Mouse (Mus musculus) monocyte, adult 2 months (primary cell): ENCODE measurements around the gene Snrnp27.

ENCODE experiments used
- DNase-seq, 2 experiments: peaks; one replicate each; pipeline ENCODE4 v3.0.0; 2022; ENCODE audit warnings: low spot score in 2 of 2, low read depth in 1 of 2

The Snrnp27 gene

DNA sequence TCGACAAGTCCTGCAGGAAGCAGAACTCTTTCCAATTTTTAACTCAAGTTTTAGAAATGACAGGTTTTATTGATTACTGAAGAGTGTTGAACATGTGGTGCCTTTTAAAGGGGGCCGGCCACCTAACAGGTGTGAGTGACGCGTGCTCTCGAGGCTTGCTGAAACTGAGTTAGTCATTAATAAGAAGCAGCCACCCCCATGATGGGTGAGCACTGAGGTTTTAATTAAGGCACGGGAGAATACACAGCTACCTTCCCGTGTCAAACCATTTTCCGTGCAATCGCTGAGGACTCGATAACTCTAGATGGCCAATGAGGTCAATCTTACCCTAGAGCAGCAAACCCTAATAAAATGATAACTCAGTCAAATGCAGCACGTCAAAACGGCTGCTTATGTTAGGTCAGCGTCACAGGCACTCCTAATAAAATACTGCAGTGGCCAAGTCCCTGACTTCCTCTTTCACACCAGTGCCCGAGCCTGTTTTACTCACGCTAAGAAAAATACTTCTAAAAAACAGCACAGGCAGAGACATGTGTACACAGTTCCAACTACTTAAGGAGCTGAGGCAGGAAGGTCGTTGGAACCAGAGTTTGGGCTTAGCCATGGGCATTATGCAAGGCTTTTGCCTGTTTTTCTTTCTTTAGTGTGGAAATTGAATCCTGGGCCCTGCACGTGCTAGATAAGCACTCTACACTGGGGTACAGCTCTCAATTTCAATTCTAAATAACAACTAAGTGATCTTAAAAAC is 18.6 kb downstream of the Snrnp27 start:
- no peak for DNase-seq

DNA sequence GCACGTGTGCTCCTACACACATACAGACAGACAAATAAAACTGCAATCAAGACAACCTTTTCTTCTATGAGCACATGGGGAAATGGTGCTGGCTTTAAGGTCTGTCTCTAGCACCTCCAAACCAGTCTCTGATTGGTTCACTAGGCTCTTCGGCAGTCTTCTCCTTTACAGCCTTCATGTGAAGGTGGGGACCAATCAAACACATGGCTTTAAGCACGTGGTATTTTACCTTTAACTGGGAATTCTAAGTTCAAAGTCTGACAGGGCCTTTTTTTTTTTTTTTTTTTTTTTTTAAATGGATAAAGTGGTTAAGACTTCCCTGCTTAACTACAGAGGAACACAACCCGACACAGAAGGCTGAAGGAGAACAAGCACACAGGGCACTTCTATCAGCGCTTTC is 19.2 kb downstream of the Snrnp27 start:
- no peak for DNase-seq

DNA sequence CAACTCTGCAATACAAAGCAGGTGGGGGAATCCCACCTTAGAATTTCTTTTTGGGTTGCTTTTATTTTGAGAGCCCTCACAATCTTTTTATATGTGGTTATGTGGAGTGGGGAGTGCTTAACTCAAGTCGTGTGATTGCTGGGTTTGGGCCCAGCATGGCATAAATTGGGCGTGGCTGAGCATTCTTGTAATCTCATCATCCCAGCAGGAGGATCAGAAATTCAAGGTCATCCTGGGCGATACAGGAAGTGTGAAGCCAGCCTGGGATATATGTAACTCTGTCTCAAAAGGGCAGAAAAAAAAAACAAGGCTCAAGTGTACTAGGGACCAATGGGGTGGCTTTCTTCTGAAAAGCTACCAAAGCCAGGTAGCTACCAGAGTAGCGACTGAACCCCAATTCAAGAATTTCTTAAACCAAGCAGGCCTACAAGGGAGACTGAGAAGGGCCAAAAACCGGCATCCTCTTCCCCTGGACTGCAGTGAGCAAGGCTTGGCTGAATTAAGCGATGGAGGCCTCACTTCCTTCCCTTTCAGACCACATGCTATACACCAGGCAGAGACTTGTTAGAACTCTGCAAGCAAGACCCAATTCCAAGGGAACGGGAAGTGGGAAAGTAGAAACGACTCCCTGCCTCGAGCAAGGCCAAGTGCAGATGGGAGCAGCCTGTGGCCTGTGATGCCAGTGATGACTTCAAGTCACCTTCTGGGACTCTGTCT is 24.0 kb downstream of the Snrnp27 start:
- no peak for DNase-seq

DNA sequence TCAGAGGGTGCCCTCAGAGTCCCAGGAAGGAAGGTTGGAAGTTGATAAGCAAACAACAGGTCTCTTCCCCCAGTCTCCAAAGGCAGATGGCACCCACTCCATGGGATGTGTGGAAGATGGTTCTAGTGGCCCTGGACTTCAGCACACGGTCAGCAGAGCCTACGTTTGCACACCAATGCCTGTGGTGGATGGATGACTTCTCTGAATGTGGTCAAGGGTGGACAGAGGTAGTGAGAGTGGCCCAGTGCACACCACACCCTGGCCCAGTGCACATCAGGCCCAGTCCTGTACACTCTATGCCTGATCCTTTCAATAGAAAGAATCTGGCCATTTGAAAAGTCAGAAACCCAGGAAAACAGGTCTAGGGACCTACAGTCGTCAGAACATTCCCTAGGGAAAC is 25.8 kb downstream of the Snrnp27 start:
- DNase-seq = no peak

DNA sequence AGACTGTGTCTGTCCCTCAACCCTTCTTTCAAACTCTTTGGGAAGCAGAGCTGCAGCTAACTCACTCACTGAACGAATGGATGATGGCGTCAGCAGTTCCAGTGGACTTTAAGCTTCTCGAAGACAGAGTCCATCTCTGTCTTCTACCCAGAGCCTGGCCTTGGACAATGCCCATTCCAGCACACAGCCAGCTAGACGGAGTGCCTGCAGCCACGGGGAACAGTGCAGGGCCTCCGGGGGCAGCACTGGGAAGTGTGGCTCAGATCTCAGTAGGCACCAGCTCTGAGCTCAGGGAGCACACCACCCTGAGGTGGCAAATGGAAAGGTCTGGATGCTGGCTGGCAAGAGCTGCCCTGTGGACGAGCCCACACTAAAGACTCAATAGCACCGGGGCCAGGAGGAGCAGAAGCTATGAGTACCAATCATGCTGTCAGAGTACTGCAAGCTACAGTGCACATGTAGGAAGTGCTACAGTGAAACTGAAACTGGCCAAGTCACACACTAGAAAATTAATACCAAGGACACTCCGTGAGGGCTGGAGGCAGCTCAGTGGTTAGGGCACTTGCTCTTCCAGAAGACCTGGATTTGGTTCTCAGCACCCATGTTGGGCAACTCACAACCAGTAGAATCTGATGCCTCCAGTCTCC is 29.9 kb downstream of the Snrnp27 start:
- no peak for DNase-seq

DNA sequence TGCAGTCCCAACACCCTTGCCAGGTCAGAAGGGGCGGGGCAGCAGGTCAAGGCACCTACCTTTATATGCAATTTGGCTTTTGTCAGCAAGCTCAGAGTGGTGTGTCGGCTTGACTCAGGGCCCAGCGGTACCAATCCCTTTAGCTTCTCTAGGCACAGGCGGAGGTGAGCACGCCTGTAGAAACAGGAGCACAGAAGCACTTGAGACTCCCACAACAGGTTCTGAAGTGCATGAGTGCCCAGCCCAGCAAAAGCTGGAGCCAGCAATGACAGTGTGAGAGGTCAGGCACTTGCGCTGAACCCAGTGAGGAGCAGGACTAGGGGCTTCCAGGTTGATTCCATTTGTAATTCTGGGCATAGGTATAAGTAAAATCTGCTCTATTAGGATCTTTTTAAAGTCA is 31.3 kb downstream of the Snrnp27 start:
- DNase-seq = no peak

DNA sequence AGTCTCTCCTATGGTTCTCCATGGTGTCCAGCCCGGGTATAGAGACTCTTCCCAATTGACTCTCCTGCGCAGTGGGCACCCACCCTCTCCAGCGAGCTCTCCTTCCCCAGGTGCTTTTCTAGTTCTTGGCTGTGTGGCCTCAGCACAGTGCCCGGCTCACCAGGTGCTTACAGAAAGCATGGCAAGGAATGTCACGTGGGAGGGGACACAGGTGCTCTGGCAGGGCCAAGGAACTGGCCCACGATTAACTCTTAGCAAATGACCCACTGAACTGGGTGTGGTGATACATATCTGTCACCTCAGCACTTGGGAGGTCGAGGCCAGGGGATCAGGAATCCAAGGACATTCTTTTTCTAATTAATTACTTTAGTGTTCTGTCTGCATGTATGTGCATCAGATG is 38.2 kb downstream of the Snrnp27 start:
- no peak for DNase-seq

DNA sequence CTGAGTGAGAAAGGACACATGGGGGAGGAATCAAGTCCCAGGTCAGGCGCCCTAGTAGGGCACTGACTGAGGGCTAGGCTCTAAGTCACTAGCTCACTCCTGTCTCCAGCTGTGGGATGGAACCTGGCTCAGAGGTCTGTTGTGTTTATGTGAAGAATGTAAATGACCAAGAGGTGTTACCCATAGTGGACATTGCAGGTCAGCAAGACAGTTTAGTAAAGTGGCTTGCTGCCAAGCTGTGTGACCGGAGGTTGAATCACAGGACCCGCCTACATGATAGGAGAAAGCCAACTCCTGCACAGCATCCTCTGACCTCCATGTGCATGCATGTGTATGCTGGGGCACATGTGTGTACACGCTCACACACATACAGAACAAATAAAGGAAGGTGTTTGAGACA is 38.8 kb downstream of the Snrnp27 start:
- DNase-seq = no peak

DNA sequence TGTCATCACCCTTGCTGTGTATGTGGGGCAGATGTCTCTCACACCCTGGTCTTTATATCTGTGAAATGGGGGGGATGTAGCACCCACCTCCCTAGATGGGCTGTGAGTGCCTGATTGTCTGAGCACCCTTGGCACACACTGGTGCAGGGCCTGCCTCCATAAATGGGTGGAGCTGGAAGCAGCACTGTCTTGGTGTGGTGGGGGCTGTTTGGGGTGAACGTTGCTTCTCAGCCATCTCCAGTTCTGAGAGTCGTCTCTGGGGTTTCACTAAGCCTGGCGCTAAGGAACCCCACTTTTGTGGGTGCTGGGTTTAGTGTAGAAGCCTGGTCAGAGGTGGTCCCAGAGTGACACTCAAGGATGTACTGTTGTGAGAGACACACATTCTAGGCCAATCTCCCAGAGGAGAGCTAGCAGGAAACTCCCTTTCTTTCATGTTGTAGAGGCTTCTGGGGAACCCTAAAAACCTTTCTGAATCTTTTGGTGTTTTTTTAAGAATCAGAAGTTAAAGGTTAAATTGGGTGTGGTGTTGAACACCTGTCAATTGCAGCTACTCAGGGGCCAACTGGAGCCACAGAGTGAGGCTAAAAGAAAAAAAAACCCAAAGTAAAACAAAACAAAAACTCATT is 39.4 kb downstream of the Snrnp27 start:
- DNase-seq = no peak

DNA sequence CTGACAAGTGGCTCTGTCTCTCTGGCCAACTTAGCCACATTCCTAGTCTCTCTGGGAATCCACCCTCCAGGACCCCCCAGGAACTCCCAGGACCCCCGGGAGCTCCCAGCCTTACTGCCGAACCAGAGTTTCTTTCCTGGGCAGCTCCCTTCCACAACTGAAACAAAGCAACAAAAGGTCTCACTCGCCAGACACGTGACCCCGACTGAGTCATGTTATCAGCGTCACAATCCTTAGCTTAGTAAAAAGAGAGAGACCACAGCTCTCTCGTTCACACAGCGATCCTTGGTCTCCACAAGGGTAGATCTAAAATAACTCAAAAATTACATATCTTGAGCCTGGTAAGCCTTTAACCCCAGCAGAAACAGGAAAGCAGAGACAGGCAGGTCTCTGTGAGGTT is 42.6 kb downstream of the Snrnp27 start:
- DNase-seq = no peak

DNA sequence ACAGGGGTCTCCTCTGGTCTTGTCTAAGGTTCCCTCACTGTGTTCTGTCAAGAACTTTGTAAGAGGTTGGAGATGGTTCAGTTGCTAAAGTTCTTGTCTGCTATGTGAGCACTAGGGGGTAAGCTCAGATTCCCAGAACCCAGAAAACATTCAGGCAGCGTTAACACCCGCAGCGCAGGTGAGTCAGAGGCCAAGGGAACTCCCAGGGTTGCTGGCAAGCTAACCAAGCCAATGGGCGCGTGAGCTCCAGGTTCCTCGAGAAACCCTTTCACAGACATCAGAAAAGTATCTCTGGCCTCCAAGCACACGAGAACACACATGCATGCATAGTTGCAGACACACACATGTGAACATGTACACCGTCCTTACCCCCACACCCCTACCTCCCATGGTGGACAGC is 43.5 kb downstream of the Snrnp27 start:
- no peak for DNase-seq

DNA sequence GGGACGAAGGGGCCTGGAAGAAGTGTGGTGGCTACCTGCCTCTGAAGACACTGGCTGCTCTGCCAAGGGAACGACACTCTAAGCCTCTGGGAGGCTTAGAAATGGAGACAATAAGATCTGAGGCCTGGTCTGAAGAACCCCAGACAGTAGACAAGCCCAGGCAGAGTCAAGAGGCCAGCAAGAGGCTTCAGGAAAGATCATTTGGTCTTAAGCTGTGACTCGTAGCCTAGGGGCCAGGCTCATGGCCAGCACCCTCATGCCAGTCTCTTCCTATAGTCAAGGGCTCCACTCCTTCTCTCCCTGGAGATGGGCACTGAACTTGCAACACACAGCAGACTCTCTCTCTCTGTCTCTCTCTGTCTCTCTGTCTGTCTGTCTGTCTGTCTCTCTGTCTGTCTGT is 44.2 kb downstream of the Snrnp27 start:
- DNase-seq = no peak

DNA sequence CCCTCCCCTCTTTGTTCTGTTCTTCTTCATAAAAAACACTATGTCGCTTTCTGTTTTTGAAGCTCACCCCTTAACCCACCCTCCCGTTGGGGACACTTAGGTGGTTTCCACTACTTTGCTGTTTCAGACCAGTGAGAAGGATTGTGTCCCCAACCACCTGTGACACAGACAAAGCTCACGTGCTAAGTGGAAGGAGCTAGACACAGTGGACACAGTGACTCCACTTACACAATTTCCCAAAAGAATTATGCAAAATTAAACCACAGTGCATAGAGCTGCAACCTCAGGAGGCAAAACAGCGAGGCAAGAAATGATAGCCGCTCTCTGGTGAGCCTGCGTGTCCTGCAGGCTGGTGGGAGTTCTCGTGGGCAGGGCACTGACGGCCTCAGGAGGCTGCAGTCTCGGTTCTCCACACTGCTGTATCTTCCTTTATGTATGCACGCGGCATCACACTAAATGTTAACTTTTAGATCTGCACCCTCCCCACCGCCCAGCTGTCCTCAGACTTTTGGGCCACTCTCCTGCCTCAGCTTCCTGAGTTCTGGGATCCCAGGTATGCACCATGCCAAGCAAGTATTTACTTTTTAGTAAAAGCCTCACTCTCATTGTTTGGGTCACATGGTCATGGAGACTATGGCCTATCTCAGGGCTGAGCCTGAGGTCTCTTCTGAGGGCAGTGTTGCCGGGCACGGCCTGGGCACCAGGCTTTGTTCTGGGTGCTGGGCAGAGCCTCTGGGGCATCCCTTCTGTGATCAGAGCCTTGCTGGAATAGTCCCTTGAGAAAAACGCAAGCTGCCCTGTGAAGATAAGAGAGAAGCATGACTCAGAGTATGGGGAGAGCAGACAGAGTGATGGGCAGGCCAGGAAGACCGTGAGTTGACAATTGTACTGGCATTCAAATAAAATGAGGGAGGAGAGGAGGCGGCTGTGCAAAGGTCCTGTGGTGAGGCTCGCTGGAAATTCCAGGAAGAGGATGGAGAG is 44.9 kb downstream of the Snrnp27 start:
- no peak for DNase-seq

DNA sequence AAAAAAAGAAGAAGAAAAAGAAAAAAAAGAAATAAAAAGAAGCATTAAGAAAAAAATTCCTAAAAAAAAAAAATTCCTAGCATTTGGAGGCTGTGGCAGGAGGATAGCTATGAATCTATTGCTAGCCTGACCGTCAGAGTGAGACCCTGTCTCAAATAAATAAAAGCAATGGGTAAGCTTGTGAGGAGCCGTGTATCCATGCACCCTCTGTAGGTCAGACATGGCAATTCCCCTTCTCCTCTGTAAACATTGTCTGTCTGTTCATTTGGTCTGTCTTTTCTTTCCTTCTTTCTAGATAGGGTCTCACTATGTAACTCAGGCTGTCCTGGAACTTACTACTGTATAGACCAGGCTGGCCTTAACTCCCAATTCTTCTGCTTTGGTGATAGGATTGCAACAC is 45.9 kb downstream of the Snrnp27 start:
- DNase-seq = no peak

DNA sequence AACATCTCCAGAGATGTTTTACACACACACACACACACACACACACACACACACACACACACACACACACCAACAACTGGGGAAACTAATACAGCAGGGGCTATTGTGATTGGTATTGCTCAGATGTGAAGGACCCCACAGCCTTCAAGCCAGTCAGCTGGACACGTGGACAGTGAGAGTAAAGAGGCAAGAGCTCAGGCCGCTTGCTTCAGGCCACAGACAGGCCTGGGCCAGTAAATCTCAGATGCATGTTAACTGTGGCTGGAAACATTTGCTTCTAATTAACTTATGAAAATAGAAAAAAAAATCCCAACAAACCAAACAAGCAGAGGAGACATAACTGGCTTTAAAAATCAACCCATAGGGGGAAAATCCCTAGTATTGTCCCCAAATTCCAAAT is 46.5 kb downstream of the Snrnp27 start:
- no peak for DNase-seq

DNA sequence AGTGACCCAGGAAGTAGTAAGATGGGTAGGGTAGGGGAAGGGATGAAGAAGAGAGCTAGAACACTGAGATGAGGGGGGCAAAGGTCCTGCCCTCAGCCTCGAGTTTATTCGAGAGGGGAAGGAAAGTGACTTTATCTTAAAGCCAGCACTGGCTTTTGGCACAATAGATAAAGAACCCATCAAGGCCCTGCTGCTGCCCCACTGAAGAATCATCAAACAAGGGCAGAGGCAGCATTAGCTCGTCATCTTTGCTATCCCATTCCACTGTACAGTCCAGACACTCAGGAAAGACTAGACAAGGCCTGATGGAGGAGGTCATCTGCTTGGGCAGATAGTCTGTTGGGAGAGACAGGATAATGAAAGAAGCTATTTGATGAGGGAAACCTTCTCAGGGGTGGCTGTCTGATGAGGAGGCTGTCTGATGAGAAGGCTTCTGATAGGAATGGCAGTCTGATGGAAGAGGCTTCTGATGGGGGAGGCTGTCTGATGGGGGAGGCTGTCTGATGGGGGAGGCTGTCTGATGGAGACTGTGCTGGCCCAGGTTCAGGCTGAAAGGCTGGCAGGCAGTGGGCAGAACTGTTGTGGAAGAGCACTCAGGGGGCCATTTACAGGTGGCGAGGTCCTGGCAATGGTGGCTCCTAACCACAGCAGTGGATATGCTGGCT is 47.0 kb downstream of the Snrnp27 start:
- DNase-seq = no peak

DNA sequence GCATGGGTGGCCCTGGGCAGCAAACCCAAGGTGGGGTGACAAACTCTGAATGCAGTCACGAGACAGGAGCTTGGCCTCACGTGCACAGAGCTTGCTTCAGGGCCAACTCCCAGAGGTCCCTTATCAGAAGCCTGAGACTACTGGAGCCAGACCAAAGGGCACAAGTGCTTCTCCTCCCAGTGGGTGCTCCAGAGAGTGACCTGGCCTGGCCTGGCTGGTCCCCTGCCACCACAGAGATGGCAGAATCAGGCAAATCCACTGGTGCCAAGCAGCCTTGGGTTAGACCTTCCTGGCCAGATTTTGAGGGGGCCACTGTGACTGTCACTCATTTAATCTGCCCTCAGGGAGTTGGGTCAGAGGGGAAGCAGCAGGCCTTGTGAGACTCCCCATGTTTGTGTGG is 47.8 kb downstream of the Snrnp27 start:
- no peak for DNase-seq

DNA sequence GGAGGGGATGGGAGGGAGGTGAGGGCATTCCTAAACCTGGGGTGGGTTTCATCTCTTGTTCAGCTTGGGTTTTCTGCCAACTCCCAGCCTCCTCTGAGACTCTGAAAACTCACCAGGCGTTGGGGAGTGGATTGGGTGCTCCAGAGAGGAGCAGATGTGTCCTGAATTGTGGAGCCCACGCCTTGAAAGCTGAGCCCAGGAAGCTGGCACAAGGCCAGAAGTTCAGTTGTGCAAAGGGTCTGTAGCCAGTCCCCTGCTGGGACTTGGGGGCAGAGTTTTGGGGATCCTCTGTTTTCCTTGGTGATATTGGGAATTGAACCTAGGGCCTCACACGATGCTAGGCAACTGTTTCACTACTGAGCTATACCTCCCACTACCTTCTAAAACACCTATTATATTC is 54.2 kb downstream of the Snrnp27 start:
- DNase-seq = no peak

DNA sequence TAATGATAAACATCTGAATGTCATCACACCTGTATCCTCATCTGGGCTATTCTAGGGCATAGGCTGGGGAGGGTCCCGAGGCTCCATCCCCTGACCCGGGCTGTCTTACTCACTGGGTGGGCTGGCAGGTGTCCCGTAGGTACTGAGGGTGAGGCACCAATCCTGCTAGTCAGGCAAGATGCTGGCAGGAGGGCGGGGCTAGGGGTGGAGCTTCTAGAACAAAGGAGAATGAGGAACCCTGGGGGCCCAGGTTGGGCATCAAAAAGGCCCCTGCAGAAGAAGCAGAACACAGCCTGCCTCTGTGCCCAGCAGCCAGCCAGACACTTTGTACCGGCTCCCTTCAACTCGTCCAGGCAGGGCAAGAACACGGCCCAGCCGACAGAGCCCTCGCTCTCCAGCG is 56.4 kb downstream of the Snrnp27 start, which contains the start of gene Asprv1:
TSS of gene Asprv1 (plus strand) at position 219 of the 400 bp plus-strand sequence.
- no peak for DNase-seq
